Mouse (Mus musculus): ENCODE results near the gene Ap5s1.

Ap5s1 gene

GRCm38 (mm10) chr2:131206778-131207177 is at the start of gene Ap5s1:
Ap5s1 (plus strand) TSS chr2:131207078.
- DNase-seq (ENCODE audit: inconsistent age in 2 of 2, low spot score in 1 of 2), result no peak

GRCm38 (mm10) chr2:131159491-131159910 is 47.4 kb upstream of the Ap5s1 start:
- DNase-seq (ENCODE audit: inconsistent age in 2 of 2, low spot score in 1 of 2), result no peak

- DNase-seq (ENCODE audit: inconsistent age in 2 of 2, low spot score in 1 of 2), result peak; percentile 97 to 98
Measured at GRCm38 (mm10) chr2:131159938-131160581, 46.8 kb upstream of the Ap5s1 start, which contains the start of gene 1700037H04Rik. 1700037H04Rik (minus strand) TSS chr2:131160081.

GRCm38 (mm10) chr2:131160671-131161111 is 46.2 kb upstream of the Ap5s1 start:
- peak; percentile 45 to 85 for DNase-seq (ENCODE audit: inconsistent age in 2 of 2, low spot score in 1 of 2)

GRCm38 (mm10) chr2:131163924-131164323 is 43.0 kb upstream of the Ap5s1 start:
- DNase-seq (ENCODE audit: inconsistent age in 2 of 2, low spot score in 1 of 2), result no peak

GRCm38 (mm10) chr2:131166172-131166571 is 40.7 kb upstream of the Ap5s1 start:
- no peak for DNase-seq (ENCODE audit: inconsistent age in 2 of 2, low spot score in 1 of 2)

- no peak for DNase-seq (ENCODE audit: inconsistent age in 2 of 2, low spot score in 1 of 2)
Measured at GRCm38 (mm10) chr2:131167984-131168383, 38.9 kb upstream of the Ap5s1 start.

GRCm38 (mm10) chr2:131168914-131169313 is 38.0 kb upstream of the Ap5s1 start:
- DNase-seq (ENCODE audit: inconsistent age in 2 of 2, low spot score in 1 of 2), result no peak

- no peak for DNase-seq (ENCODE audit: inconsistent age in 2 of 2, low spot score in 1 of 2)
Measured at GRCm38 (mm10) chr2:131170936-131171335, 35.9 kb upstream of the Ap5s1 start.

GRCm38 (mm10) chr2:131171401-131172104 is 35.3 kb upstream of the Ap5s1 start:
- peak; percentile 78 to 89 for DNase-seq (ENCODE audit: inconsistent age in 2 of 2, low spot score in 1 of 2)

GRCm38 (mm10) chr2:131172322-131172721 is 34.6 kb upstream of the Ap5s1 start:
- DNase-seq (ENCODE audit: inconsistent age in 2 of 2, low spot score in 1 of 2), result peak in 1 of 2 experiments; percentile 26

- peak; percentile 67 to 88 for DNase-seq (ENCODE audit: inconsistent age in 2 of 2, low spot score in 1 of 2)
Measured at GRCm38 (mm10) chr2:131174700-131175099, 32.2 kb upstream of the Ap5s1 start.

GRCm38 (mm10) chr2:131175286-131175944 is 31.5 kb upstream of the Ap5s1 start:
- DNase-seq (ENCODE audit: inconsistent age in 2 of 2, low spot score in 1 of 2), result no peak

GRCm38 (mm10) chr2:131175945-131176309 is 31.0 kb upstream of the Ap5s1 start:
- DNase-seq (ENCODE audit: inconsistent age in 2 of 2, low spot score in 1 of 2), result peak in 1 of 2 experiments; percentile 38

- DNase-seq (ENCODE audit: inconsistent age in 2 of 2, low spot score in 1 of 2), result peak in 1 of 2 experiments; percentile 61
Measured at GRCm38 (mm10) chr2:131176491-131176890, 30.4 kb upstream of the Ap5s1 start.

GRCm38 (mm10) chr2:131177932-131178331 is 28.9 kb upstream of the Ap5s1 start:
- peak in 1 of 2 experiments; percentile 48 for DNase-seq (ENCODE audit: inconsistent age in 2 of 2, low spot score in 1 of 2)

- peak; percentile 47 to 72 for DNase-seq (ENCODE audit: inconsistent age in 2 of 2, low spot score in 1 of 2)
Measured at GRCm38 (mm10) chr2:131178828-131179245, 28.0 kb upstream of the Ap5s1 start.

- DNase-seq (ENCODE audit: inconsistent age in 2 of 2, low spot score in 1 of 2), result peak; percentile 73 to 89
Measured at GRCm38 (mm10) chr2:131179246-131179886, 27.5 kb upstream of the Ap5s1 start.

- DNase-seq (ENCODE audit: inconsistent age in 2 of 2, low spot score in 1 of 2), result peak; percentile 88 to 95
Measured at GRCm38 (mm10) chr2:131179990-131180587, 26.8 kb upstream of the Ap5s1 start, which contains the start of gene Cenpb. Cenpb (minus strand) TSS chr2:131180067.

- no peak for DNase-seq (ENCODE audit: inconsistent age in 2 of 2, low spot score in 1 of 2)
Measured at GRCm38 (mm10) chr2:131186343-131186742, 20.5 kb upstream of the Ap5s1 start.
